Mouse (Mus musculus) megakaryocyte-erythroid progenitor cell, adult 5 weeks (primary cell): ENCODE results near the gene Lhfp. TPM values are rescaled to one million over a fixed set of nuclear protein-coding genes. Genes with fewer than 3 reads are reported as not detected.

Experiments used
- polyA plus RNA-seq: library from polyadenylated mRNA; stranded (reverse); fragments of >175 nt; gene quantifications from 2 replicates; pipeline ENCODE4 v1.2.3, GENCODE M21; 2012

Lhfp gene
- 0.28 and 0.82 TPM in 2 replicates for polyA plus RNA-seq

GRCm38 (mm10) chr3:53041411-53042239 is at the start of gene Lhfp:
Gene Lhfp (plus strand): TSS chr3:53041528.

DNA sequence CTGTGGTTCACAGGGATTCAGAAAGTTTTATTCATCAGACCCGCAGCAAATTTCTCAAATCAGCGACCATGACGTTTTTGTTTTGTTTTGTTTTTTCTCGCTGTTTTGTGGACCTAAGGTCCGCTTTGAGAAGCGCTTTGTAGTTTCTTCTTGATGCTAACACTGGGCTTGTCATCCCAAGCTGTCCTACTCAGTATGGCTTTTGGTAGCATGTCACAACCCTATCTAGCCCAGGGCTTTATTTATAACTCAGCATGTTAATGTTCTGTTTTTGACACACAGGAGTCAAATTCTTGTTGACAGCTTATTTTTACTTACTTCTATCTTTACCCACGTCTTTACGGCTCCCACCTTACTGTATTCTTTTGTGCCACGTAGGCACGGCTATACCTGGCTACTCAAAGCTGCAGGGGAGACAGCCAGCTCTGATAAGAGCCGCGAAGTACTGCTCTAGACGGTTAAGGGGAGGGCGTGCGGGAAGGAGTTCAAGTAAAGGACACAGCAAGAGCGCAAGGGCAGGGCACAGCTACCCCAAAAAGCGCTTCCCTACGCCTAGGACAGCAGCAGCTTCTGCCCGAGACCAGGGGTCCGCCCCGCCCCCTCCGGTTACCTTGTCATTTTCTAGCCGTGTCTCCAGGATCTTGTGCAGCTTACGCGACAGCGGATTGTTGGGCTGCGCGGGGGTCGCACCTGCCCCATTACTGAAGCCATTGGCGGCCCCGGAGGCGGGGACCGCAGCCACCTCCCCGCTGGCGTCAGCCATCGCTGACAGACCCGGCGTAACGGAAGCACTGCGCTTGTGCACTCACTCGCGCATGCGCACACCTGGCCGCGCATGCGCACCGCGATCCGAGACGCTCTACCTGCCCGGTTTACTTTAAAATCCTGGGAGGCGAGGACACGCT is 24.6 kb upstream of the Lhfp start, which contains the start of gene Cog6:
TSS of gene Cog6 (minus strand) at position 802 of the 905 bp plus-strand sequence.

Other genes starting within 250 kb of the Lhfp start
- gene Cog6, start 24.3 kb upstream of the Lhfp start, polyA plus RNA-seq = 25.3 and 28.3 TPM in 2 replicates